Mouse (Mus musculus) adrenal gland, postnatal 25 days (tissue): ENCODE data around the gene Pepd. TPM values are rescaled to one million over a fixed set of nuclear protein-coding genes. Genes with fewer than 3 reads are reported as not detected.
A peak's percentile ranks its signal among the peaks of the same experiment; 100 is the strongest.

Experiments
- DNase-seq: peaks from one replicate; pipeline ENCODE4 v3.0.0; 2021; ENCODE audit warnings: mixed read lengths
- long read RNA-seq: library from polyadenylated mRNA; stranded (forward); transcript quantifications from one replicate; pipeline ENCODE4 v2.0.0, GENCODE M21; 2021
- total RNA-seq: library from RNA; stranded (reverse); gene quantifications from 2 replicates; pipeline ENCODE4 v1.2.3, GENCODE M21; 2021

The Pepd gene
- total RNA-seq = 68.8 and 77.6 TPM in 2 replicates
- long read RNA-seq, transcript Pepd-201 (15 exons, 1,881 nt) = major isoform, 160 of 177 reads
- long read RNA-seq, transcript Pepd-202 (3 exons, 1,043 nt) = minor isoform, 8 of 177 reads
- long read RNA-seq, partial matches to known transcripts = 5 of 177 reads
- long read RNA-seq, other reads (novel, unspliced or antisense) = 3 of 177 reads

DNA sequence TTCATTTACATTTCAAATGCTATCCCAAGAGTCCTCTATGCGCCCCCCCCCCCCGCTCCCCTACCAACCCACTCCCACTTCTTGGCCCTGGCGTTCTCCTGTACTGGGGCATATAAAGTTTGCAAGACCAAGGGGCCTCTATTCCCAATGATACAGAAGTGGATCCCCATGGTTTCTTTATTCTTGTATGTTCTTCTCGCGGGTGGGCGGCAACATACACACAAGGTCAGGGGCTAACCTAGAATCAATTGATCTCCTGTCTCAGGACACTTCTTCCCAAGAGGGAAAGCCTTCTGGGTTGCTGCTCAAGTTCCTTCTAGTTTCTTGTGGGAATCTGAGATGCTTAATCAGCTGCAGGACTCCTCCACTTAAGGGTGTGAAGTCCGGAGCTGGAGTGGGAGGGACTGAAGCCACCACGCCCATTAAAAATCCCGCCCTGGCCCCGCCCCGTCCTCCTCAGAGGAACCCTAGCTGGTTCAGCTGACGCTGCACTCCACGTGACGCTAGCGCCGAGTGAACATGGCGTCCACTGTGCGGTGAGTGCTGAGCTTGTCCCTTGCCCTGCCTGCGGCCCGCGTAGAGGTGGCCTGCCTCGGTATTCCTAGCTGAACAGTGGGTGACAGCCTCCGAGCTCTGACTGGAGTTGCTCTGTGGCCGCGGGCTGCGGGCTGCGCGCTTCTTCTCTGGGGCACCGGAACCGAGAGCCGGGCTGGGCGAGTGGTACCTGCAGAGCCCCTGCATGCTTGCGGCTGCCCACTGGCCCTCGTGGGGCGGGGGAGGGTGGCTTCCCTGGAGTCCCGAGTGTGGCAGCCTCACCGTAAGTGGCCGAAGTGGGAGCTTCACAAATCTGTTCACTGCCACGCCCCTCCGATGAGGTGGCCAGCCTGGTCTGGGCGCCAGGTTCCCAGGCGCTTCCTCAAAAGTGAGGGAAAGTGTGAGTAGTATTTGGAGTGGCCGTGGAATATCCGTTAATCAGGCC, at the start of gene Pepd:
Gene Pepd, plus strand, starts transcription at position 461 of the 979 bp plus-strand sequence.
- peak; percentile 88 for DNase-seq

DNA sequence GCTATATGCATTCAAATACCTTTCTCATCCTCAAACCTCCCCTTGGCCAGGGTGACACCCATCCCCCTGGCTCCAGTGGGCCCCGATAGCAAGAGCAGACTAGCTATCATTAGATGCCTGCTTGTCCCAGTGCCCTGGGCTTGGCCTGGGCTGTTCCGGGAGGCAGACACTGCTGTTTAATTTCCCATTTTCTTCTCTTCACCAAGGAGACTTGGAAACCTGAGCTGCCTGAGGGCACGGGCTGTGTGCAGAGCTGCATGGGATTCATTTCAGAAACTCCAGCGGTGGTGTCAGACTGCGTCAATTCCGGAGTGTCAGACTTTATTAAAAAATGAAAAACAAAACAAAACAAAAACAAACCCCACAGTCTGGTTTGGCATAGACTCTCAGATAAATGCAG, 44.9 kb upstream of the Pepd start:
- no peak for DNase-seq

DNA sequence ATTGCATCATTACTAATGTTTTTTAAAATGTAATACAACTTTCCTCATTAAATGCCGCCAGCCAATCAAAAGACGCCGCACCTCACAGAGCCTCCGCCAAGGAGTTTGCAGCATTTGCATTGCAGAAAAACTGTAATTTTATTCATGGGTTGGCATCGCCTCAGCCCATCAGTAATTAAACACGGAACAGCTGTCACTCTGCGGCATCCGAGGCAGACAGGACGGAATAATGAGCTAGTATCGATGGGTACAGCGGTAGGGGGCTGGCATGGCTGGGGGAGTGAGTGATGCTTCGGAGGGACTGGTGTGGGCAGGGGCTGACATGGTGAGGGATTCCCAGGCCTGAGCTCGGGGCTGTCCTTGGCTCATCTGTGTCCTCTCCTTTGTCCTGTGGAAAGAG, 42.5 kb upstream of the Pepd start:
- no peak for DNase-seq

DNA sequence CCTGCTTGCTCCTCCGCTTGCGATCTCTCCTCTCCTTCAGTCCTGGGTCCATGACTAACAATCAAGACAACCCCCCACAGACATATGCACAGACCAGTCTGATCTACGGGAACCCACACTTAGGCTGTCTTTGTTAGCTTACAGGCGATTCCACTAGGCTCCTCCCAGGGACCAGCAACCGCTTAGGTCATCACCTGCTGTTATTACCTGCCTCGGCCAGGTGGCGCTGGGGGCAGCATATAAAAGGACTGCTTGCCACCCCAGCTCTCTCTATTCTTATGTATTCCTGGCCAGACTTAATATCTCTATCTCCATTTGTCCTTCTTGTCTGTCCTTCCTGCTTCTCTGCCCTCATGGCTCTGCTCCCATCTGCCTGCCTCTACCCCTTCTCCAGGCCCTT, 35.4 kb upstream of the Pepd start:
- DNase-seq = no peak

DNA sequence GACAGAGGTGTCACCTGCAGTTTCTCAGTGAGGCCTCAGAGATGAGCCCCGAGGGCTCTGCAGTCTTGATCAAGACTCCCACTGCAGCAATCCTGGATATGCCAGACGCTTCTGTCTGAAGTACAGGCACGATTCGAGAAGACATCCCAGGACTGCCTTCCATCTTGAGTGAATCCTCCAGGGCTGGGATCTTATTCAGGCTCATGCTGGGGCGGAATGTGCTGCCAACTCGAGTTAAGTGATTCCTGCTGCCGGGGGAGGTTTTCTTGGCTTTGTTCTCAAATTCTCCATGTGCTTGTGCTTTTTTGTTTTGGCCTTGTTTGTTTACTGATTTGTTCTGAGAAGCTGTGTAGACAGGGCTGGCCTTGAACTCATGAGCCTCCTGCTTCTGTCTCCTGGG, 34.4 kb upstream of the Pepd start:
- DNase-seq = no peak

DNA sequence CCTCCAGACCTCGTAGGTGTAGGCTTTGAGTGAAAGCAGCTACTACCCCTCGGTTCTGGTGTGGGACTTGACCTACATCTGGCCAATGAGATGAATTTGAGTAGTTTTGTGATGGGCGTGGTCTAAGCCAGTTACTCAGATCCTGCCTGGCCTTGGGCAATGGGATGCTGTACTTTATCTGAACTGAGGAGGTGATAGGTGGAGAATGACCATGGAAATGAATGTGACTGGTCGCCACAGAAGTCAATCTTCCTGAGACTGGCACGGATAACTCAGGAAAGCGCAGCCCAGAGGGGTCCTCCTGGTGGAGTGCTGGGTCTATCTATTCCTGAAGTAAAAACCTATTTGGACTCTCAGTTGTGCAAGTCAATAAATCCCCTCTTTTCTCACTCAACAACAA, 23.7 kb upstream of the Pepd start:
- DNase-seq = no peak

DNA sequence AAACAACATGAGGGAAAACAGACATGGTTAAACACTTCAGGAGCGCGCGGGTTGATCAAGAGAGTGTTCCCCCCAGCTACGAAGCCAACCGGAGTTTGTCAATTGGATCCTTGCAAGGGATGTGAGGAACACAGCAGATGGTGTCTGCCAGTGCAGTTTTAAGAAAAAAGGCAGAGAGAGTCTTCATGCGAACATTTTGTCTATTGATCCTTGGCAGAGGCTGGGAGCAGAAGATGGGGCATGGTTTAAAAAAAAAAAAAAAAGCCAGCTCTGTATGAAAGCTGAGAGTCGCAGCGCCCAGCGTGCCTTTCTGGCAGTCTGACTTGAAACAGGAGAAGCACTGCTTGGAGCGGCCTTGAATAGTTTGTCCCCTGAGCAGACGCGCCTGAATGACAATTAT, 23.3 kb upstream of the Pepd start:
- no peak for DNase-seq

DNA sequence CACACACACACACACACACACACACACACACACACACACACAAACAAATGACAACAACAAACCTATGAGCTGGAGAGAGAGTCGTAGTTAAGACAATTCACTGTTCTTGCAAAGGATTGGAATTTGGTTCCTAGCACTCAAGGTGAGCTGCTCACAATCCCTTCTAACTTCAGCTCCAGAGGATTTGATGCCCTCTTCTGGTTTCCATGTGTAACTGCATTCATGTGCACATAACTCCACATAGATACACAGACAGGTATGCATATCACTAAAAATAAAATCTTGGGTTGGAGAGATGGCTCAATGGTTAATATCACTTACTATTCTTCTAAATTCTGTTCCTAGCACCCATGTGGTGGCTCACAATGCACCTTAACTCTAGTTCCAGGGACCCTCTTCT, 19.3 kb upstream of the Pepd start:
- no peak for DNase-seq

DNA sequence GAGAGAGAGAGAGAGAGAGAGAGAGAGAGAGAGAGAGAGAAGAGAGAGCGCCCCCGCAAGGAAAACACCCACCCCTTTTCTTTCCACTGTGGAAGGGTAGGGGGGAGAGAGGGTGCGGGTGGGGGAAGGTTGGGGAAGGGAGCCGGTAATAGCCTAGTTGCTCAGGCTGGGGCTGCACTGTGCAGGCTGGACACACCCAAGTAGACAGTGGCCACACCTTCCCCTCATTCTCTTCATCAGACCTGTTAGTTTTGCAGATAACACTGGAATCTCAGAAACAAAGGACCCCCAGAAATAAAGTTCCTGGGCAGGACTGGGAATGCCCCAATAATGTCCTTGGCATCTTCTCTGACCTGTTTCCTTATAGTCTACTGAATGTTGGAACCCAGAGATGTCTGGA, 15.7 kb upstream of the Pepd start:
- no peak for DNase-seq

DNA sequence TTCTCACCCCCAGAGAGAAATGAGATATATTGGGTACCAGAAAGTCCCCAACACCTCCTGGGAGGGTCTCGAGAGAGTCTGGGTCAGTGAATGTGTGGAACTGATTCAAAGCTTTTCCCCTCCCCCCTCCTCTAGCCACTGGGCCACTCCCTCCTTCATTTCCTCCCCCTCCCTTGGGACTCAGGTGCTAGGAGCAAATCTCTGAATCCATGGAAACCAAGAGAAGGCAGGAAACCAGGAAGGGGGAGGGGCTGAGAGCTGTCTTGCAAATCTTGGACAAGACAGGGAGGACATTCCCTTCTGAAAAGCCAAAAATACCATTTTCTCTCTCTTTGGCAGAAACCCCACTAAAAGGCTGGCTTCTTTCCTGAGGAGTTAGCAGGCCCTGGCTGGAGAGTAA, 15.1 kb upstream of the Pepd start:
- no peak for DNase-seq

DNA sequence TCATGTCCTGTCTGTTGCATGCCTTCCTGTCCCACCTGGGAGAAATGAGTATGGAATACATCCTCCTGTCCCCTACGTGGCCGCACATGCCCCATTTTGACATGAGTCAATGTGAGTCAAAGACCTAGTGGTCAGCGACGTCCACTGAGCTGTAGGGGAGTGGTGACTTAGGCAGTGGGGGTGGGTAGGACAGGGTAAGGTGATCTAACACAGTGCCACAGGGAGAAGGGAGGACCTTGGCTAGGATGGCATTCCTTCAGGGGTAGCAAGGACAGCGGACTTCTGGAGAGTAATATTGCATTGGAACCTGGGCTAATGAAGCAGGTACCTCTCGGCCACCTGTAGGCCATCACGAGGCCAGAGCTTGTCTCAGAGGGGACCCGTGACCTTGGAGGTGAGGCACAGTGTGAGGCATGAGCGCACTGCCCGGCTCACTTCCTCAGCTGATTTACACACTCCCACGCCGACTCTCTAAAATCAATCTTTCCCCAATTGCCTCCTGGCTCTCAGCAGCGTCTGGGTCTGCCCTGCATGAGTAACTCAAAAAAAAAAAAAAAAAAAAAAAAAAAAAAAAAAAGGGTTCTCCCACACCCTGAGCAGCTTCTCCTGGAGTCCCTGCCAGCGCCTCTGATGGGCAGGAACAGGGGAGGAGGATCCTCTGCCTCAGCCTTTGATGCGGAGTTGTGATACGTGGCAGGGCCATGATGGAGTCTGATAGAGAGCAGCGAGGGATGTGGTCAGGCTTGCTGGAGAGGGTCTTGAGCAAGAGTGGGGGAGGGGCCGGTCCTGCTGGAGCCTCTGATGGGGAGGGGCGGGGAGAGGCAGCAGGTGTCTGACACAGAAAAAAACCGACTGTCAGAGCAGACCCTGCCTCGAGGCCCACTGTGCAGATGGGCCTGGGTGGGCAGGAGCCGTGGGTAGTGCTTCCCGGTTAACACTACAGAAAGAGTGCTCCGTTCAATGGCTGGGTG, 1.8 kb upstream of the Pepd start:
- no peak for DNase-seq

DNA sequence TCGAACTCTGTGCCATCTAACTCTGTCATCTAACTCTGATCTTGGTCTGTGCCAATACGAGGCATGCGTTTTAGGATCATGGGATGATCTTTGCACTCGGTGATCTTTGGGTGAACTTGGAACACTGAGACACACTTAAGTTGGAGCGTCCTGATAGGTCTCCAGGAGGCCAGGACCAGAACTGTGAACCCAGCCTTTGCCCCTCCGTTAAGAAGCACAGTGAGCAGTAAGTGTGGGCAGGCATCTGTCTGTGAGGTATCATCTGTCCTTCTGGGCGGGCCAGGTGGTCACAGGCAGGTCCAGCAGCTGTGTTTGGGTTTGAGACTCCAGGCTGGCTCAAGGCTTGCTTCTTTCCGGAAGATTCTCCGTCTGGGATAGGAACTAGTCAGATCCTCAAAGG, 1.8 kb downstream of the Pepd start:
- no peak for DNase-seq

DNA sequence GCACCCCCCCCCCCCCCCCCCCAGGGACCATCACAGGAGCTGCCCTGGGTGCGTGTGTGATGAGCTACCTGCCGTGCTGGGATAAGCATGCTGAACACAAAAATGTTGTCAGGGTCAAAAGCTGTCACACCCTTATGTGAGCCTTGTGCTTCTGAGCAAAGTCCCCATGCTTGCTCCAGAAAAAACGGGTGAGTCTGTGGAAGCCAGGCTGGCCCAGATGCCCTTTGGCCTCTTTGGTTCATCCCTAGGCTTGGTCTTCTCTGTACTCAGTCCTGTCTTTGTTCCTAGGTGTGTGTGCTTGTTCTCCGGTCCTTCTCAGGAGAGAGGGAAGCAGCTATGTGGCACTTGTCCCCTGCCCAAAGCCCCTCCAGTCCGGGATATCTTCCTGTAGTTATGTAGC, 3.4 kb downstream of the Pepd start:
- DNase-seq = no peak

DNA sequence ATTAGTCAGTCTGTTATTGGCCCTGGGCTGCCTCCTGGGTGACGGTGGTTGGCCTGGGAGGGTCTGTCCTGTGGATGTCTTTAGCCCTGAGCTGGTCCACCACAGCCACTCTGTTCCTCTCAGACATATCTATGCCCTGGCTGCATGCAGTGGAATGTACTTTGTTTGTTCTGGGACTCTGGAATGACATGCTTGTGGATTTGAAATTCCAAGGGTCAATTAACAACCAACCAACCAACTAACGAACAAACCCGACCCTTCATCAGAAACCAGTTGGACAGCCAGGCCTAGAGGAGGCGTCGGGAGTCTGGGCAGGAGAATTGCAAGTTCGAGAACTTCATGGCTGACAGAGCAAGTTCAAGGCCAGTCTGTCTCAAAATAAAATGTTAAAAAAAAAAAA, 5.4 kb downstream of the Pepd start:
- DNase-seq = no peak

DNA sequence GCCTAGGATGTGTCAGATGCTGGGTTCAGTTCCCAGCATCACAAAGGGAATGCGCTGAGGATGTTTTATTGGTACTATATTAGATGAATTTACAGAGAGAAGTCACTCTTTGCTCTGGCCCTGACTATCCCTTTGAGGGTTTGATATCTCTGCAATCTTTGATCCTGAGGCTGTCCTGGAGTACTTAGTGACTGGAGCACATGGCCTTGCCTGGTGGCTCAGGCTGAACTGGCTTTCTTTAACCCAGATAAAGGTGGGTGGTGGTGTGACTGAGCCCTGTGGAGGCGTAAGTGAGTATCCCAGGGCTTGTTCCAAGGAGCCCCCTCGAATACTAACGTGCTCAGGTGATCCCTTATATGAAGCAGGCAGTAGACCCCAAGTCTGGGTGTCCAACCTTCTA, 5.8 kb downstream of the Pepd start:
- DNase-seq = no peak

DNA sequence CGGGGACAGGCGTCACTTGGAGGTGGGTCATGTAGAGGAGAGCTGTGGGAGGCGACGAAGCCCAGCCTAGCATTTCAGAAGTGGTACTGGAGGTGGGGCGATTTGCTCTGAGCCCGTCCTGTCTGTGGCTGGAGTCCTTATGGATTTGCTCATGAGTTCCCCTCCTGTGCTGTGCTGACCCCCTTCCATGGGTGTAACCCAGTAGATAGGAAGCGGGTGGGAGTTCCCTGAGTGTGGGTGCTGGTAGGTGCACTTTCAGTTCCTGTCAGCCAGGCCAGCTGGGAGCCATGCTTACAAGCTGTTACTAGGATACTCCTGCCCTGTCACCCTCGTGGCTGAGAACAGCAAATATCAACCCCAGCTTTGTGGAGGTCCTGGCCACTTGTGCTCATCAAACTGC, 6.2 kb downstream of the Pepd start:
- DNase-seq = no peak

DNA sequence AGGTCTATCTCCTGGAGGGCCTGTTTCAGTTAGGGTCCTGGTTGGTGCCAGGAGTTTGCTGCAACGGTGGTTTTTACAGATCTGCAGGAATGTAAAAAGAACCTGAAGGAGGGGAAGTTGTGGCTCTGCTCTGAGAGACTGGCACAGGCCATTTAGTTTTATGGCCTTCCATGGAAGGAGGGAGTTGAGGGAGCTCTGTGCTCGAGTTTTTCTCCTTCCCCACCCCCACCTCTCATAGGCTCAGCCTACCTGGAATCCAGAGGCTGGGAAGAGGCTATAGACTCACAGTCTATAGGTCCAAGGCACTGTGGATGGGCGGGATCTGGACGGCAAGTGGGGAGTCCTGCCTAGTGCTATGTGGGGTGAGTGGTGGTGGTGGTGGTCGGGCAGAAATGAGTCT, 6.9 kb downstream of the Pepd start:
- no peak for DNase-seq

DNA sequence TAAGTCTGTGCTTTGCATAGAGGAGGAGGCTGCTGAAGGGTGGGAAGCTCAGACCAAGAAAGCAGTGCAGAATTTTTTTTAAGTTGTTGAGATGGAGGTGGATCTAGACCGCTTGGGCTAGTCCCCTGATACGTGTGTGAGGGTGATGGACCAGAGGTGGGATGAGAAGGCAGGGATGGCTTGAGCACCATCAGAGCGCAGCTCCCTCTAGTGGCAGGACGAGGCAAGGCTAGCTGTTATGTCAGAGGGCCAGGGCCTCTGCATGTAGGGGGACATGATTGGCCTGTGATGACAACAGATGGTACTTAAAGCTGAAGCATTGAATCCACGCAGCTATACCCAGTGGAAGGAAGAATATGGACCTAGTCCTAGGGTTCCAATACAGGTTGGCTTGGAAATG, 7.6 kb downstream of the Pepd start:
- peak; percentile 33 for DNase-seq

DNA sequence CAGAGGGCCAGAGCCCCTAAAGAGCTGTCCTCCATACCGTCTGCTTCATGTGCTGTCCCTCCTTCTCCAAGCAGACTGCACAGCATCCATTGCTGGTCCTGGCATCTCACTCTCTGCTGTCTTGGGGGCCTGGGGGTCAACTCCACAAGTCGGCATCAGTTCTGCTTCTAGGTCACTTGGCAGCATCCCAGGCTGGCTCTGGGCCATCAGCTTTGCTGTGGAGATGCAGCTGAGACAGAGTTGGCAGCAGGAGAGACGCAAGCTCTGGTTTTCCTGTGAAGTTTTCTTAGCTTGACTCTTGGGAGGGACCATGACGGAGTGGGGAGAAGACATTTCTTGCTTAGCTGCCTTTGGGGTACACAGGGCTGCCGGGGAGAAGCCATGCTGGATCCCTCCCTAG, 13.0 kb downstream of the Pepd start:
- peak; percentile 80 for DNase-seq

DNA sequence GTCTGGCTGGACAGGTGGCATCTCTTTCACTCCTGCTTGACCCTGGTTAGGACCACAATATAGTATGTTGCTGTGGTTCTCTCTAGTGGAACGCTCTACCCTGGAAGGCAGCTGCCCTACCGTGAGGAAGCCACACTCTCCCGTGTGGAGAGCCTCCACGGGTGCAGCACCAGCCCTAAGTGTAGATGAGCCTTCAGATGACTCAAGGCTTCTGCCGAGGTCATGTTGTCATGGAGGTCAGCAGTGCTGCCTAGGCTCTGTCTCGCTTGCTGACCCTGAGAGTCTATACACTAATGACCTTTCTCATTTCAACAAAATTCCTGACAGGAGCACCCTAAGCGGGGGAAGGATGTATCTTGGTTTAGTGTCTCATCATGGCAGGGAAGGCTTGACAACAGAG, 13.8 kb downstream of the Pepd start:
- no peak for DNase-seq

DNA sequence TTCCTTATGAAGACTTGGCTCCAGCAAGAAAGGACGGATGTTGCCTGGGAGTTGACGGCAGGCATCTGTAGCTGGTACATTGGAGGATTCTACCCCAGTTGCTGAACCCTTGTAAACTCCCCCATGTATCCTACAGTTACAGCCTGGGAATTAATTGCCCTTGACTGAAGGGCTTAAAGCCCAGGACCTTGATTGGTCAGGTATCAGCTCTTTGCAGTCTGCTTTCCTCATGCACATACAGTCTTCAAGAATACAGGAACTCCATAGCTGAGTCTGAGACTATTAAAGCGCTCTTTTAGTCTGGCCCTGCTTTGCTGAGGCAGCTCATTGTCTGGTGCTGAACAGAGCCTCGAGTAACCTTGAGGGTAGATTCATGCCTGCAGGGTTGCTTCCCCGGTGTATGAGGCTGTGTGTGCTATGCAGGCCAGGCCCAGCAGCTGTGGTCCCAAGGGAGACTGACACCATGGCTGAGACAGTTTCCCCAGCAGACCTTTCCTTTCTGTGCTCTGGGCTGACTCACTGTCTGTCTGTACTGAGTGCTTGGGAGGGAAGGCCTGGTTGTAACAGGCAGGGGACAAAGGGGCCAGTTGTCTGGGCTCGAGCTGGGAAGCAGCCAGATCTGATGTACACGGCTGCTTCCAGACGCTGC, 17.6 kb downstream of the Pepd start:
- DNase-seq = peak; percentile 20

DNA sequence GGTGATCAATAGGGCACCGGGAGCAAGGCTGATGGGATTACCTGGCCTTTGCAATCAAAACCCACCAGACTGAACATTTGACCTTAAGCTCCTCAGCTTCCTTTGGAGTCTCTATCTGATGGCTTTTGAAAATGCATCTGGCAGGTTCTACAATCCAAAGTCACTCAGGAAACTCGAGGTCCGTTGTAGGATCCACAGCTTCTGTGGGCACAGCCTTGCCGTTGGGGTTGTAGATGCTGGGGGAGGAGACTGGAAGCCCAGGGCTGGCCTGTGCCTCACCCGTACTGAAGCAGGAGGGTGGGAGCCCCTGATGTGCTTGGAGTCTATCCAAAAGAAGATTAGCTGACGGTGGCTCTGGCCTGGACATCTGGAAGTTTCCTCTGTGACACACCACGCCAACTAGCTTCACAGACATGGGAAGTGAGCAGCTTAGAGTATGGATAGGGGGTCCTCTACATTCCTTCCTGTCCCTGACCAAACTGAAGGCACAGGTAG, 18.1 kb downstream of the Pepd start:
- DNase-seq = no peak
